In genomic region chr12:75520395-75520794, GRCm38 (mm10) we compare ENCODE assay signal across 15 mouse cellular contexts.
DNase-seq lines count a peak whose midpoint lies in the region; ATAC-seq and TF ChIP-seq lines count a peak whose summit lies in the region.
"Had no signal": no experiment of that assay in that cellular context is flagged by ENCODE, and none has a peak within 500 bp of the region (broad histone marks: within the 10 kb centered on the region; RNA-seq: fewer than 3 reads in every experiment).

No protein-coding gene starts in this region.

- H3K79me2 ChIP-seq in heart, adult 2 months (replicated peaks; ENCODE audit: control insufficient read depth, insufficient read depth, low read length): peaks cover 7% of the 10 kb centered on the region; the same call in 1 of the 2 replicates

- intact Hi-C loops in heart, adult 2 months (cut with DNase I): loop anchor here (5.0 kb wide), 1 partner anchor 47 kb away; no protein-coding TSS in a partner anchor

- no peaks in the 10 kb centered on the region for H3K27me3 ChIP-seq in heart, postnatal 0 days (ENCODE audit: control insufficient read depth, insufficient read depth, low read length)
- no peaks in the 10 kb centered on the region for H3K27me3 ChIP-seq in heart, adult 2 months (ENCODE audit: control insufficient read depth, insufficient read depth, low read length)
- H3K27me3 ChIP-seq in midbrain, embryonic 12.5 days: no peaks in the 10 kb centered on the region
- H3K27me3 ChIP-seq in midbrain, embryonic 10.5 days (ENCODE audit: low read depth, poor library complexity, severe bottlenecking): no peaks in the 10 kb centered on the region
- H3K27me3 ChIP-seq: liver, embryonic 13.5 days had no signal

- H3K4me3 ChIP-seq in heart, postnatal 0 days (ENCODE audit: low read depth, low read length): no peak overlapping the region
- H3K4me3 ChIP-seq in heart, adult 2 months: no peak overlapping the region
- H3K4me3 ChIP-seq in midbrain, embryonic 12.5 days: no peak overlapping the region
- H3K4me3 ChIP-seq in midbrain, embryonic 10.5 days: no peak overlapping the region
- H3K4me3 ChIP-seq: liver, embryonic 13.5 days had no signal

- peaks cover 38% of the 10 kb centered on the region for H3K4me1 ChIP-seq in heart, postnatal 0 days (ENCODE audit: control insufficient read depth, insufficient read depth)
- peaks cover 8% of the 10 kb centered on the region for H3K4me1 ChIP-seq in heart, adult 2 months (ENCODE audit: control insufficient read depth, insufficient read depth, low read length)
- H3K4me1 ChIP-seq in midbrain, embryonic 12.5 days: peaks cover 12% of the 10 kb centered on the region
- peaks cover 17% of the 10 kb centered on the region for H3K4me1 ChIP-seq in midbrain, embryonic 10.5 days

- WGBS in heart, postnatal 0 days: 34% methylated on average over 3 of the region's 3 CpGs
- 33% methylated on average over 3 of the region's 3 CpGs for WGBS in heart, adult 2 months
- 53% methylated on average over 3 of the region's 3 CpGs for WGBS in midbrain, embryonic 12.5 days
- 70% methylated on average over 3 of the region's 3 CpGs for WGBS in midbrain, embryonic 10.5 days

- no peaks in the 10 kb centered on the region for H3K36me3 ChIP-seq in heart, postnatal 0 days (replicated peaks; ENCODE audit: control insufficient read depth, insufficient read depth, low read length)
- peaks cover 5% of the 10 kb centered on the region for H3K36me3 ChIP-seq in heart, adult 2 months (ENCODE audit: control insufficient read depth, insufficient read depth, low read length)
- H3K36me3 ChIP-seq in midbrain, embryonic 12.5 days: no peaks in the 10 kb centered on the region
- peaks cover 3% of the 10 kb centered on the region; the same call in 1 of the 2 replicates for H3K36me3 ChIP-seq in midbrain, embryonic 10.5 days

- DNase-seq in heart, postnatal 0 days (ENCODE audit: low spot score): peak; percentile 36
- no peak for DNase-seq in heart, adult 2 months
- DNase-seq in midbrain, embryonic 10.5 days (ENCODE audit: low spot score): no peak
- peak; percentile 49 for DNase-seq in brain, embryonic 14.5 days (ENCODE audit: low read depth)
- no peak for DNase-seq in spleen, postnatal 36 days (ENCODE audit: low spot score in 2 of 2)
- no peak for DNase-seq in left cerebral cortex, adult 8-10 months (ENCODE audit: low spot score in 2 of 2)
- DNase-seq: cerebellum, adult 9-10 months; heart, adult 11 months; kidney, adult 18-20 months; left cerebral cortex, postnatal 4 days; liver, embryonic 13.5 days; lung, postnatal 10 days; spleen, adult 18-20 months; thymus, adult 18-20 months had no signal

- no peaks in the 10 kb centered on the region for H3K9me3 ChIP-seq in heart, postnatal 0 days (replicated peaks; ENCODE audit: control insufficient read depth, low read length)
- H3K9me3 ChIP-seq in midbrain, embryonic 12.5 days: no peaks in the 10 kb centered on the region
- no peaks in the 10 kb centered on the region for H3K9me3 ChIP-seq in midbrain, embryonic 10.5 days (replicated peaks)
- H3K9me3 ChIP-seq: liver, embryonic 13.5 days had no signal

- H3K9ac ChIP-seq in heart, postnatal 0 days (replicated peaks; ENCODE audit: low read depth, low read length): no peak overlapping the region
- no peak overlapping the region for H3K9ac ChIP-seq in heart, adult 2 months (ENCODE audit: low read depth, low read length)
- H3K9ac ChIP-seq in midbrain, embryonic 12.5 days (replicated peaks): no peak overlapping the region
- H3K9ac ChIP-seq: liver, embryonic 13.5 days had no signal

- TF ChIP-seq CTCF in heart, postnatal 0 days (IDR thresholded peaks at IDR 0.05; ENCODE audit: low read depth): no peak
- no peak for TF ChIP-seq CTCF in heart, adult 2 months (IDR thresholded peaks at IDR 0.05)
- no peak for TF ChIP-seq CTCF in brain, embryonic 14.5 days (IDR thresholded peaks at IDR 0.05; ENCODE audit: borderline replicate concordance, extremely low read depth, insufficient read depth, insufficient read length)

- TF ChIP-seq EP300 in heart, postnatal 0 days (IDR thresholded peaks at IDR 0.05; ENCODE audit: low read depth): no peak
- TF ChIP-seq EP300 in heart, adult 2 months (IDR thresholded peaks at IDR 0.05; ENCODE audit: insufficient read depth, low read depth, low read length): no peak

- TF ChIP-seq POLR2A in heart, adult 2 months (IDR thresholded peaks at IDR 0.05; ENCODE audit: insufficient read depth, low read depth, low read length): no peak
- no peak for TF ChIP-seq POLR2A in brain, embryonic 14.5 days (IDR thresholded peaks at IDR 0.05; ENCODE audit: borderline replicate concordance, extremely low read depth, insufficient read depth, insufficient read length, poor library complexity, severe bottlenecking)

- ATAC-seq in heart, postnatal 0 days (ENCODE audit: insufficient read depth, low read depth): 0 out of 2 replicates have a peak, but pooled peaks have one; percentile 30
- peak; percentile 63 for ATAC-seq in midbrain, embryonic 12.5 days (ENCODE audit: low FRiP score, low read depth)

- no peak overlapping the region for H3K4me2 ChIP-seq in heart, postnatal 0 days (ENCODE audit: low read depth, low read length)
- H3K4me2 ChIP-seq in midbrain, embryonic 12.5 days (replicated peaks): no peak overlapping the region
- H3K4me2 ChIP-seq: liver, embryonic 13.5 days had no signal

- H3K27ac ChIP-seq in heart, postnatal 0 days (ENCODE audit: low read depth): peak overlapping the region; percentile 55; the same call in 1 of the 2 replicates
- no peak overlapping the region for H3K27ac ChIP-seq in heart, adult 2 months
- H3K27ac ChIP-seq in midbrain, embryonic 12.5 days (replicated peaks): peak overlapping the region; percentile 40; the same call in 1 of the 2 replicates
- no peak overlapping the region; the same call in 1 of the 2 replicates for H3K27ac ChIP-seq in midbrain, embryonic 10.5 days (replicated peaks)
- H3K27ac ChIP-seq: liver, embryonic 13.5 days had no signal

Comparison
In these comparisons a context has a peak if more than half of its experiments do, and no peak if none do; other contexts are left out.
1. DNase-seq: peak in heart, postnatal 0 days (single experiment) and brain, embryonic 14.5 days (single experiment); none in heart, adult 2 months (0 of 2), midbrain, embryonic 10.5 days (single experiment), spleen, postnatal 36 days (0 of 2) and left cerebral cortex, adult 8-10 months (0 of 2).
2. H3K27ac ChIP-seq: peak in heart, postnatal 0 days (single experiment) and midbrain, embryonic 12.5 days (single experiment); none in heart, adult 2 months (single experiment) and midbrain, embryonic 10.5 days (single experiment).